Mouse (Mus musculus): ENCODE measurements at regions not wholly inside any gene's neighbourhood (a gene's known extent, or its start where the extent isn't known, plus 50 kb on each side); places are given as distances from the start of the nearest gene placed in this dataset.

DNA sequence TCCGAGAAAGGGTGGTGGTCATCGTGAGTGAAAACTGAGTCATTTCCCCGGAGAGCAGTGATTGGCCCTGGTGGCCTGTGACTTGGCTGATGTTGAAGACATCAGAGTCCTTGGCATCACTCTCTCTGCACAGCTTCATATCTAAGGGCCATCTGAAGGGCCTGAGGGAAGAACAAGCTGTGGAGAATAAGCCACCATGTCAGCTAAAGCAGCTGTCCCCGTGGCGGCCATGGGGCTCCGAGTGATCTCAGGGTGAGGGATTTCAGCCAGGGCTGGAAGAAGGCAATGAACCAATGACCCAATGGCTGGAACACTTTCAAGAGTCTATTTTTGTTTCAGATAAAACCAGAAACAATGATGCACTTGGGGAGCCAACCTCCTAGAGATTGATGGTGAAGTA lies 62.2 kb downstream of the Ttc32 start:
- 90% methylated on average over 6 of the region's 6 CpGs for WGBS
- no peak for ATAC-seq (ENCODE audit: insufficient read depth, low FRiP score, low read depth)

DNA sequence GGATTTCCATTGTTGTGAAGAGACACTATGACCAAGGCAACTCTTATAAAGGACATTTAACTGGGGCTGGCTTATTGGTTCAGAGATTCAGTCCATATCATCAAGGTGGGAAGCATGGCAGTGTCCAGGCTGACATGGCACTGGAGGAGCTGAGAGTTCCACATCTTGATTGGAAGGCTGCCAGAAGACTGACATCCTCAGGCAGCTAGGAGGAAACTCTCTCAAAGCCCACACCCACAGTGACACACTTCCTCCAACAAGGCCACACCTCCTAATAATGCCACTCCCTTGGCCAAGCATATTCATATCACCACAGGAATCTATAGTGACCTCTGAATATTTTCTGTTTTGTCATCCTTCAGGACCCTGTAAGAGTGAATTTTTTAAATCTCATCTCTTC lies 65.3 kb downstream of the Ttc32 start:
- no peak overlapping the region for H3K9ac ChIP-seq
- no peaks in the 10 kb centered on the region for H3K9me3 ChIP-seq
- H3K36me3 ChIP-seq, result no peaks in the 10 kb centered on the region
- no peaks in the 10 kb centered on the region for H3K27me3 ChIP-seq (replicated peaks)
- ATAC-seq (ENCODE audit: insufficient read depth, low FRiP score, low read depth), result no peak
- H3K4me2 ChIP-seq, result no peak overlapping the region
- no peak overlapping the region for H3K4me3 ChIP-seq (replicated peaks)
- H3K27ac ChIP-seq, result no peak overlapping the region
- no peaks in the 10 kb centered on the region for H3K4me1 ChIP-seq

More for the DNA sequence above, 62.2 kb downstream of the Ttc32 start:
- H3K27me3 ChIP-seq (replicated peaks), result no peaks in the 10 kb centered on the region
- no peaks in the 10 kb centered on the region for H3K4me1 ChIP-seq
- H3K4me2 ChIP-seq, result no peak overlapping the region
- H3K9me3 ChIP-seq, result no peaks in the 10 kb centered on the region
- H3K27ac ChIP-seq, result no peak overlapping the region
- no peaks in the 10 kb centered on the region for H3K36me3 ChIP-seq
- H3K9ac ChIP-seq, result no peak overlapping the region
- no peak overlapping the region for H3K4me3 ChIP-seq (replicated peaks)

DNA sequence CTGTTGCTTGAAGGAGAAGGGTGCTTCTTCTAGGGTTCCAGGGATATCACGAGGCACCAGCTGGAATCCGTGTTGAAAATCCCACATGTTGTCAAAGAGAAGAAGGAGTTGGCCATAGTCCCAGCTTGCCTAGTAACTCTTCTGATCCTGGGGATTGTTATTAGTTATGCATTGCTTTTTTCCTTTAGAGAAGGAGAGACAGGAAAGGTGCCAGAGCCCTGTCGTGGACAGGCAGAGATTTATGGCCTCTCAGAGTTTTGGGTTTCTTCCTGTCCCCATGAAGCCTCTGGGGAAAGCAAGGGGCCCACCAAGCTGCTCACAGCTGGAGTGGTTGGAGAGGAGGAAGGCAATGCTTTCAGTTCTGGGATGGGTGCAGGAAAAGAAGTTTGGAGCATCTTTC lies 76.6 kb downstream of the Ttc32 start:
- Histone ChIP-seq H3K9me3 (no peaks in the 10 kb centered on the region), H3K4me3 (replicated peaks) (no peak overlapping the region), H3K27ac (peak overlapping the region; percentile 2; the same call in 1 of the 2 replicates), H3K4me1 (0 out of 2 replicates have a peak, but pooled peaks cover 5% of the 10 kb centered on the region), H3K36me3 (no peaks in the 10 kb centered on the region), H3K9ac (no peak overlapping the region), H3K27me3 (replicated peaks) (no peaks in the 10 kb centered on the region), H3K4me2 (no peak overlapping the region)
- 24% methylated on average over 3 of the region's 3 CpGs for WGBS
- ATAC-seq (ENCODE audit: insufficient read depth, low FRiP score, low read depth), result no peak; the same call in 1 of the 2 replicates

DNA sequence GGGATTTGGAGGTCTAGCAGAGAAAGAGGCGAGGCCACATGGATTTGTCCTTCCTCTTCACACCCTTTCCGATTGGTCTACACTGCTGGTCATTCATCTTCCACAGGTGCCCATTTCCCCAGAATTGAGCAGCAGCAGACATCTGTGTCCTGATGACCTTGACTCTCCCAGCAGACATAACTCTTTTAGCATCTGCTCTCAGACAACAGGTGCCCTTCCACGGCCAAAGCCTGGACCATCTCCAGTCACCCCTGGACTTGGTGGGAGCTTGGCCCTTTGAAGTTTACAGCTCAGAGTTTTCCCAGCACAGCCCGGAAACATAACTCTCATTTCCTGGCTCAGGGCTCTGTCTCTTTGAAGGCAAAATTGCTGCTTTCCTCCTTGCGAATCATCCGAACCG lies 80.0 kb downstream of the Ttc32 start:
- no peaks in the 10 kb centered on the region for H3K9me3 ChIP-seq
- H3K4me1 ChIP-seq, result 0 out of 2 replicates have a peak, but pooled peaks cover 5% of the 10 kb centered on the region
- H3K9ac ChIP-seq, result no peak overlapping the region
- no peaks in the 10 kb centered on the region for H3K27me3 ChIP-seq (replicated peaks)
- H3K27ac ChIP-seq, result no peak overlapping the region
- ATAC-seq (ENCODE audit: insufficient read depth, low FRiP score, low read depth), result no peak
- H3K4me3 ChIP-seq (replicated peaks), result no peak overlapping the region
- no peaks in the 10 kb centered on the region for H3K36me3 ChIP-seq
- 58% methylated on average over 7 of the region's 7 CpGs for WGBS
- H3K4me2 ChIP-seq, result no peak overlapping the region

DNA sequence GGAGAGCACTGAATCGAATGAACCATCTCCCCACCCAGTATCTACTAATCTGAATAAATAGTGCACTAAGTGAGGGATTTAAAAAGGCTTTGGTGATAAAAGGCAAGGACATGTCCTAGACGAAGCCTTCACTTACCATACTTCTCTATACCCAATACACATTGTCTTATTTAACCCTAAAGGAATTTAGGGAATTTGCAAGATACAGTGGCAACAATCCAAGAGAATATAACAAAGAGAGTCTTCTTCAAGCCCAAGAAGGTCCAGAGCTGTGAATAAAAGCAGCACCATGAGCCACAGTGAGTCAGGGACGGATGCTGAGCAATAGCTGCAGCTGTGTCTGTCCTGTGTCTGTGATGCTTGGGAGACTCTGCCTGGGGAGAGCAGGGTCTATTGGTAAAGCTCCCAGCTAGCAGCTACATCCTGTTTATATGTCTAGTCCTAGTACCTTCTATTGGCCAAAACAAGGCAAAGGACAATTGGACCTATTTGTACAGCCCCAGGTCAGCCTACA lies 82.4 kb downstream of the Ttc32 start:
- 0 out of 2 replicates have a peak, but pooled peaks cover 4% of the 10 kb centered on the region for H3K4me1 ChIP-seq
- no peak overlapping the region for H3K9ac ChIP-seq
- H3K9me3 ChIP-seq, result no peaks in the 10 kb centered on the region
- no peaks in the 10 kb centered on the region for H3K27me3 ChIP-seq (replicated peaks)
- no peak overlapping the region for H3K4me2 ChIP-seq
- H3K4me3 ChIP-seq (replicated peaks), result no peak overlapping the region
- H3K36me3 ChIP-seq, result no peaks in the 10 kb centered on the region
- ATAC-seq (ENCODE audit: insufficient read depth, low FRiP score, low read depth), result no peak
- H3K27ac ChIP-seq, result no peak overlapping the region
- 64% methylated on average over 3 of the region's 3 CpGs for WGBS

DNA sequence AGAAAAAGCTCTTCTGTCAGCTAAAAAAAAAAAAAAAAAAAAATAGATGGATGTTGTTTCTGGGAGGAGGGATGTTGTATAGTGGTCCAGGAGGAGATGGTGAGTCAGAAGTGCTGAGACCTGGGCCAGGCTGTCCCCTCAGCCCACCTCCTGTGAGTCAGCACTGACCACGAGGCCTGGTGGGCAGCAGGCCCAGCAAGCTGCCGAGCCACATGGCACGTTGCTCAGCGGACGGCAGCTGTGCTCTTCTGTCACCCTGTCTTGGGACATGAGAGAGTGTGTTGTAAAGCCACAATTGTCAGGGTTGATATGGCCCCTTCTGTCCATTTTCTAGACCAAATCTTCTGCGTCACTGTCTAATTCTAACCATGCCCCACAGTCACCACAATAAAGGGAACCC lies 83.9 kb downstream of the Ttc32 start:
- Histone ChIP-seq H3K4me3 (replicated peaks) (no peak overlapping the region), H3K36me3 (no peaks in the 10 kb centered on the region), H3K9ac (no peak overlapping the region), H3K4me1 (no peaks in the 10 kb centered on the region), H3K9me3 (no peaks in the 10 kb centered on the region), H3K27me3 (replicated peaks) (no peaks in the 10 kb centered on the region), H3K4me2 (no peak overlapping the region), H3K27ac (no peak overlapping the region)
- 66% methylated on average over 6 of the region's 6 CpGs for WGBS
- ATAC-seq (ENCODE audit: insufficient read depth, low FRiP score, low read depth), result no peak

DNA sequence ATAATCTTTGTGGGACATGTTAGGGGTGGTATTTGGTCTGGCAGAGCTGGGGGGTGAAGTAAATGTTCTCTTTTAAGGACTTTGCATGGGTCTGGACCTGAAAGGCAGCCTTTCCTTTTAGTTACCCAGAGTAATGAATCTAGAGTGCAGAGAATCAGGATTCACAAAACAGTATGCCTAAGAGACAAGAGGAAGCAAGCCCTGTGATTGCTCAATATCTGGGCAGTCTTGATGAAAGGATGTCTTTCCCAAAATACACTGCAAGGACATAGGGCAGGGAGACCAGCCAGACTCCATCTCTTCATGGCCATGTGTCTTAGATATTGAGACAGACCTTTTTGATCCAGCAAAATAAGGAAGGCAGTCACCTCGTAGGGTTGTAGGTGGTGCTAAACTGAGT lies 84.3 kb downstream of the Ttc32 start:
- H3K27ac ChIP-seq, result no peak overlapping the region
- no peaks in the 10 kb centered on the region for H3K27me3 ChIP-seq (replicated peaks)
- no peaks in the 10 kb centered on the region for H3K4me1 ChIP-seq

DNA sequence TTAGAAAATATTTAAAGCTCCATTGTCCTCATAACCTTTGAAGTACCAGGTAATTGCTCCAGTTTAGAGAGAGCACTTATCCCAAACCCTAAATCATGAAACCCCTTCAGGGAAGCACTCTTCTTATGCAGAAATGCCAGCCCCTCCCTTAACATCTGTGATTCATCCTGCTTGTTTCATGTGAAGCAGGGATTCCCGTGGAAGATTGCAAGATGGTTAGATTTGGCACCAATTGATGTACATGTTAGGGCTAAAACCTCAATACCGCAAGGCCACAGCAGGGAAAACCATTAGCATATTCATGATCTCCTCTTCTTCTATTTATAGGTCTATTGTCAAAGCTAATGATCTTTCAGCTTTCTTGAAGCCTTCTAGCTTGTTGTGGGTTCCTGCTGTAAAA lies 88.8 kb downstream of the Ttc32 start:
- 63% methylated on average over 2 of the region's 2 CpGs for WGBS
- no peak overlapping the region for H3K9ac ChIP-seq
- no peaks in the 10 kb centered on the region for H3K36me3 ChIP-seq
- no peaks in the 10 kb centered on the region for H3K9me3 ChIP-seq
- H3K4me3 ChIP-seq (replicated peaks), result no peak overlapping the region
- H3K4me1 ChIP-seq, result no peaks in the 10 kb centered on the region
- H3K27me3 ChIP-seq (replicated peaks), result no peaks in the 10 kb centered on the region
- no peak for ATAC-seq (ENCODE audit: insufficient read depth, low FRiP score, low read depth)
- no peak overlapping the region for H3K27ac ChIP-seq
- no peak overlapping the region for H3K4me2 ChIP-seq

More for the DNA sequence above, 84.3 kb downstream of the Ttc32 start:
- H3K9ac ChIP-seq, result no peak overlapping the region
- H3K9me3 ChIP-seq, result no peaks in the 10 kb centered on the region
- no peak overlapping the region for H3K4me2 ChIP-seq
- 88% methylated on average over 1 of the region's 1 CpGs for WGBS
- no peak for ATAC-seq (ENCODE audit: insufficient read depth, low FRiP score, low read depth)
- H3K4me3 ChIP-seq (replicated peaks), result no peak overlapping the region
- no peaks in the 10 kb centered on the region for H3K36me3 ChIP-seq

DNA sequence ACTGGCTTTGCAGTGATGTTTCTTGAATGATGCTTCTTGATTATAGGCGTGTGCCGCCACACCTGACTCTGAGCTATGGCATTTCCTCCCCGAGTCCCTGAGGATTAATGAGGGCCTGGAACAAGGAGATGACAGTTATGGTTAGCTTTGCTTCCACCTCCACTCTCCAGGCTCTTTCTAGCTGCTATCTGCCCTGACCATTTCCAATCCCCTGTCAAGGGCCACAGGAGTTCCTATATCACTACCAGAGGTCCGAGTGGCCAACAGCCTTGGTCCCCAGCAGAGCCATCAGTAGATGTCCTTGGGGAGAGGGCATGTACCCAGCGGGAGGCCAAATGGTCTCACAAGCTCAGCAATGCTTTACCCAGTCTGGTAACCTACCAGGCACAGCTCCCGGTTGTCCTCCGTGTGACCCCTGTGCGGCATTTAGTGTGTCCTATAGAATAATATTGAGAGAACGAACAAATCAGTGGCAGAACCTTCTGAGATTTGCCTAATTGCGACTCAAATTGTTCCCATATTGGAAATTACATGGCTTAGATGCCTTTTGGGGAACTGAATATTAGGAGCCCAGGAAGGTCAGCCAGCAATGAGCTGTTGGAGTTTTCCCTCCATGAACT lies 98.2 kb downstream of the Ttc32 start:
- no peak overlapping the region for H3K27ac ChIP-seq
- H3K4me3 ChIP-seq (replicated peaks), result no peak overlapping the region
- H3K4me2 ChIP-seq, result no peak overlapping the region
- 80% methylated on average over 10 of the region's 10 CpGs for WGBS
- H3K9ac ChIP-seq, result no peak overlapping the region
- ATAC-seq (ENCODE audit: insufficient read depth, low FRiP score, low read depth), result no peak
- no peaks in the 10 kb centered on the region for H3K4me1 ChIP-seq
- no peaks in the 10 kb centered on the region for H3K36me3 ChIP-seq
- no peaks in the 10 kb centered on the region for H3K27me3 ChIP-seq (replicated peaks)
- H3K9me3 ChIP-seq, result no peaks in the 10 kb centered on the region

DNA sequence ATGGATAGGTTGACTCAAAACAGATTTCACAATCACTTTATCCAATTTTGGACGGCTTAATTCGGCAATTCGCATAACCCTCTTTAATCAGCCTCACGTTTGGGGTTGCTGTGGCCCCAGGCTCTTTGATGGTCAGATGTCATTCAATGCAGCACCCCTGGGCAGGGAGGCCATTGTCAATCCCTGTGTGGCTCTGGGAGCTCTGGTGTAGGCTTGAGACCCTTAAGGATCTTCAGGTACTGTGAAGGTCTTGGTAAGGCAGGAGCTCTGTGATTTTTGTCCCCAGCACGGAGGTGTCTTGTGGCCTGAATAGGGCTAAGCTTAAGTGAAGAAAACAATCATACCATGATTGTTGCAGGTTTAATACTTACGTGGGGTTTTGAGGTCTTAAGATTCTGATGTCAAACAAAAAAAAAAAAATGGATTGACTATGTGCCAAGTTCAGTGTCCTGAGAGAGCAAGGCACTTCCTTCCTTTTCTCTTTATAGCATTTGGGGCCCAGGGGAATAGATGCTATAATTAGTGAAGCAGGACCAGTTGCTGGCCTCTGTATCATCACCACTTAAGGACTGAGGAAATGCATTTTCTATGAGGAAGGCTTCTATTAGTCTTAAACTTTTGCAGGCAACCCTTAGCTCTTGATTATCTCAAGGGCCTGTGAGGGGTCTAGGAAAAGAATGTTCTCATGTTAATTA lies 98.9 kb downstream of the Ttc32 start:
- Histone ChIP-seq H3K27ac (no peak overlapping the region), H3K4me3 (replicated peaks) (no peak overlapping the region), H3K27me3 (replicated peaks) (no peaks in the 10 kb centered on the region), H3K4me1 (no peaks in the 10 kb centered on the region), H3K9me3 (no peaks in the 10 kb centered on the region), H3K4me2 (no peak overlapping the region), H3K9ac (no peak overlapping the region), H3K36me3 (no peaks in the 10 kb centered on the region)
- 75% methylated on average over 6 of the region's 6 CpGs for WGBS
- no peak for ATAC-seq (ENCODE audit: insufficient read depth, low FRiP score, low read depth)

DNA sequence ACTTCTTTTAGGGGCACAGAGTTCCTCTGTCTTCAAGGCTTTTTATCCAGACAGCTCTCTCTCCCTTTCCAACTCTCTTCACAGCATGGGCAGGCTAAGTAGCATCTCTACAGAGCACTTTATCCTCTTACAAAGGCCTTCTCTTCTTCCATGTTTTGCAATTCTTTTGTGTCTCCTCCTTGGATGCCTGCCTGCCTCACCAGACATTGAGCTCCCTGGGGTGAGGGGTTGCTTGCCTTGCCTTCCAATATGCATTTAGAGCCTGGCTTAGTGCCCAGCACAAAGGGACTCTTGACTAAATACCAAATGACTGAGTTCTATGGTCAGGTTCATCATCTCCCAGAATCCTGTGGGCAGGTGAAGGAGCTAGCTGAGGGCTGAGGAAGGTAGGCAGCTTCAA lies 102.8 kb downstream of the Ttc32 start:
- Histone ChIP-seq H3K9me3 (no peaks in the 10 kb centered on the region), H3K4me3 (replicated peaks) (no peak overlapping the region), H3K27ac (no peak overlapping the region), H3K27me3 (replicated peaks) (no peaks in the 10 kb centered on the region), H3K4me2 (no peak overlapping the region), H3K36me3 (no peaks in the 10 kb centered on the region), H3K9ac (no peak overlapping the region), H3K4me1 (no peaks in the 10 kb centered on the region)
- ATAC-seq (ENCODE audit: insufficient read depth, low FRiP score, low read depth), result no peak

DNA sequence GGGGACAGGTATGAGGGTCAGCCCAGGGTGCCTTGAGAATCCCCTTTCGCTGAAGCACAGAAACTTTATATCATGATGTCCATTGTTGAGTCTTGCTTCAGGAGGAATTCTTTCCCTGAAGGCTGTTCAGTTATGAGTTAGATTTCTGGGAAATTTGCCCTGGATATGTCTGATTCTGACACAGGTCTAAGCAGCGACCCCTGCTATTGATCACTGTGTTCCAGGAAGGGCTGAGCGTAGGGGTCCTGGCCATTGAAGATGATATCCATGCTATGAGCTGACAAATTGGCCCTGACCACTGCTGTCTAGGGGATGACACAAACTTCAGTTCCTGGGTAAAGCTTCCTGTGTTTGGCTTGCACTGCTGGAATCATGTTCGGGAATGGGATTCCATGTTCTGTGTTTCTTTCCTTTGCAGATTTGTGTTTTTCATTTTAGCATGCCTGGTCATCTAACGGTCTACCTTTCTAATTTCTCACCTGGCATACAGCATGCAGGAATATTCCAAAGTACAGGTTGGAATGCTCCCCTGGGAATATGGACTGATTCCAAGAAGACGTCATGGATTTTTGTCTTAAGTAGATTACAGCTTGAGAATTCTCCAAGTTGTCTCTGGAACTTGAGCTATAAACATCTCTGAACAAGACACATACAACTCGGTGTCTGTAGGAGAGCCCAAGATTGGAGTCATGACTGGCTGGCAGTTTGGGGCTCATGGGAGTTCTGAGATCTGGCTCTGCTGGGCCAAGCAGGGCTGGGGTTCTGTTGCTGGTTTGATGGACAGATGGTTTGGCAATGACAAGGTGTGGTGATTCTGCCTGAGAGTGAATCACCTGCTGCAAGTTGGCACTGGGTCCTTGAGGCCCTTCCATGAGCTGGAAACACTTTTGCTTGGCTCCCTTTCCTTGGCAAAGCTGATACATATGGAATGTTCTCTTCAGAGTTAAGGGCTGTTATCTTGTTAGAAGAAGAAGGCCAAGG lies 104.4 kb downstream of the Ttc32 start:
- H3K4me2 ChIP-seq, result no peak overlapping the region
- no peak overlapping the region for H3K4me3 ChIP-seq (replicated peaks)
- no peaks in the 10 kb centered on the region for H3K4me1 ChIP-seq
- no peaks in the 10 kb centered on the region for H3K27me3 ChIP-seq (replicated peaks)
- H3K36me3 ChIP-seq, result no peaks in the 10 kb centered on the region
- WGBS, result 78% methylated on average over 7 of the region's 7 CpGs
- H3K9me3 ChIP-seq, result no peaks in the 10 kb centered on the region
- ATAC-seq (ENCODE audit: insufficient read depth, low FRiP score, low read depth), result no peak
- H3K27ac ChIP-seq, result no peak overlapping the region
- H3K9ac ChIP-seq, result no peak overlapping the region
